Mouse (Mus musculus) gastrocnemius, adult 18-20 months (tissue): ENCODE data around the gene Srrt. TPM values are rescaled to one million over a fixed set of nuclear protein-coding genes. Genes with fewer than 3 reads are reported as not detected.

ENCODE experiments used
- DNase-seq: peaks from one replicate; pipeline ENCODE4 v3.0.0; 2021; ENCODE audit warnings: low spot score
- microRNA-seq: library from miRNA; unstranded; fragments of <30 nt; microRNA quantifications from one replicate; pipeline ENCODE4 v1.2.0, GENCODE M21; 2021
- total RNA-seq, 2 experiments: library from RNA; stranded (reverse); gene quantifications; 2 replicates each; pipeline ENCODE4 v1.2.3; 2021

Srrt gene
- total RNA-seq, 2 experiments from 2014 or later, result 29.6 to 40.8 TPM

DNA sequence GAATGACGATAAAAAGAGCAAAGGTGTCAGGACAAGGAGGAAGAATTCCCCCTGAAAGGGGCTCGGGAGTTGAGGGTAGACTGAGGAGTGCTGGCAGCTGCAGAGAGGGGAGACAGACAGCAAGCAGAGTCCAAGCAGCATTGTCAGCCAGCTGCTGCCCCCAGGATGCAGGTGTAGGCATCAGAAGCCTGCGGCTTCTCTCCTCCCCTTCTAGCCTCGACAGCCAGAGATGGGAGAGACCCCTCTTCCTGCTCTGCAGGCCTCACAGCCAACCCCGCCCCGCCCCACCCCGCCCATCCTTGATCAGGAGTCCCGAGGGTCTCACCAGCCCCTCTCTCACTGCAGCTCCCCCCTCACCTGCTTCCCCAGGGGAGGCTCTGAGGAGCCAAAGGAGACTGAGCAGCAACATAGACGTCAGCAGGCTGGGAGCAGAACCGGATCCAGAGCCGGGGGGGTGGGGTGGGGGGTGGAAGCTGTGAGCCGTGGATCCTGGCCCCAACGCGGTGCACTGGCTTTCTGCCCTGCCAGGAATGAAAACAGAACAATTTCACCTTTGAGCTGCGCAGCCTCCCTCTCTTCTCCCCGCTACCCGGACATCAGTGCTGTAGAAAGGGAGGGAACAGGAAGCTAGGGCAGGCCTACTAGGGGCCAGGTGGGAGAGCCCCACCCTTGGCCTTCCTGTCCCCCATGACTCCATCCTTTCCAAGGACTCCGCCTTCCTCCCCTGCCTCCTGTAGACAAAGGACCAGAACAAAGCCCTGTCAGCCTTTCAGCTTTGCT, 39.2 kb downstream of the Srrt start:
- DNase-seq, result no peak

DNA sequence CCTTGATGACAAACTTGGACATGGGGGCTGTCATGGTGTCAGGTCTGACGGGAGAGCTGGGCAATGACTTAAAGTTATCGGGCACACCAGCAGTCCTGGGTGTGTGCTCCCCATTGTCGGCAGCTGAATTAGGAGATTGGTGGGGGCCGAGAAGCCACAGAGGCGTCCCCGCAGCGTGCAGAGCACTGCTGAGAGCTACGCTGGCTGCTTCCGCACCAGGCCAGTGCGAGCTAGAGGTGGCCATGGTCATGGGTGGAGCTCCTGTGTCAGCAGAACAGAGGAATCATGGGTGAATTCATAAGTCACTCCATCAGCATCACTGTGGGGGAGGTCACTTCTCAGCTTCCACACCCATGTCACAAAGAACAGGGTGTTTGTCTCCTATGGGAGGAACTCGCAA, 42.7 kb downstream of the Srrt start:
- no peak for DNase-seq

- DNase-seq, result no peak
Observed at GRCm38 (mm10) chr5:137263897-137264720, 43.4 kb downstream of the Srrt start.

Small RNAs within 50 kb of the gene (microRNA-seq; reads per million reads assigned to microRNA genes)
- gene Mir7036 (not detected), gene Mir8116 (1.4 reads per million)

Other genes starting within 250 kb of the Srrt start
- 1 to 10 TPM; 4.9 to 5.5 TPM for gene Serpine1, start 235.4 kb downstream of the Srrt start, total RNA-seq
- 1 to 10 TPM; 7.4 to 8.0 TPM for gene Trim56, start 191.5 kb downstream of the Srrt start, total RNA-seq
- not detected for gene Muc3, start 158.4 kb downstream of the Srrt start, total RNA-seq
- gene Muc3a, start 95.3 kb downstream of the Srrt start, total RNA-seq, result under 1 TPM; 0.11 to 0.12 TPM
- 10 to 100 TPM; 25.0 to 27.7 TPM for gene Ache, start 20.2 kb downstream of the Srrt start, total RNA-seq
- 10 to 100 TPM; 19.1 to 20.8 TPM for gene Ufsp1, start 13.0 kb downstream of the Srrt start, total RNA-seq
- gene Trip6, start 6.7 kb upstream of the Srrt start, total RNA-seq, result 1 to 10 TPM; 2.2 to 4.4 TPM
- 1 to 10 TPM; 2.0 to 2.2 TPM for gene Slc12a9, start 25.9 kb upstream of the Srrt start, total RNA-seq
- 10 to 100 TPM in 1 of 2 experiments, 1 to 10 TPM in 1; 8.2 to 14.4 TPM for gene Ephb4, start 42.4 kb upstream of the Srrt start, total RNA-seq
- gene Zan, start 169.4 kb upstream of the Srrt start, total RNA-seq, result under 1 TPM in 1 of 2 experiments, not detected in 1; 0.07 TPM
- gene Pop7, start 194.8 kb upstream of the Srrt start, total RNA-seq, result 10 to 100 TPM in 1 of 2 experiments, 1 to 10 TPM in 1; 8.9 to 10.8 TPM
- 10 to 100 TPM; 19.9 to 23.5 TPM for gene Gigyf1, start 210.9 kb upstream of the Srrt start, total RNA-seq
- not detected for gene Epo, start 225.6 kb upstream of the Srrt start, total RNA-seq
- 100 to 1,000 TPM; 111 to 134 TPM for gene Gnb2, start 225.8 kb upstream of the Srrt start, total RNA-seq
- not detected for gene Actl6b, start 245.8 kb upstream of the Srrt start, total RNA-seq